Mouse (Mus musculus) neutrophil, adult 65 days (primary cell): ENCODE data around the gene Drd4. TPM values are rescaled to one million over a fixed set of nuclear protein-coding genes. Genes with fewer than 3 reads are reported as not detected.

Source experiments
- total RNA-seq: library from RNA; stranded (reverse); gene quantifications from 2 replicates; pipeline ENCODE4 v1.2.4, GENCODE M21; 2023

Gene Drd4
- total RNA-seq: not detected in 2 replicates

DNA sequence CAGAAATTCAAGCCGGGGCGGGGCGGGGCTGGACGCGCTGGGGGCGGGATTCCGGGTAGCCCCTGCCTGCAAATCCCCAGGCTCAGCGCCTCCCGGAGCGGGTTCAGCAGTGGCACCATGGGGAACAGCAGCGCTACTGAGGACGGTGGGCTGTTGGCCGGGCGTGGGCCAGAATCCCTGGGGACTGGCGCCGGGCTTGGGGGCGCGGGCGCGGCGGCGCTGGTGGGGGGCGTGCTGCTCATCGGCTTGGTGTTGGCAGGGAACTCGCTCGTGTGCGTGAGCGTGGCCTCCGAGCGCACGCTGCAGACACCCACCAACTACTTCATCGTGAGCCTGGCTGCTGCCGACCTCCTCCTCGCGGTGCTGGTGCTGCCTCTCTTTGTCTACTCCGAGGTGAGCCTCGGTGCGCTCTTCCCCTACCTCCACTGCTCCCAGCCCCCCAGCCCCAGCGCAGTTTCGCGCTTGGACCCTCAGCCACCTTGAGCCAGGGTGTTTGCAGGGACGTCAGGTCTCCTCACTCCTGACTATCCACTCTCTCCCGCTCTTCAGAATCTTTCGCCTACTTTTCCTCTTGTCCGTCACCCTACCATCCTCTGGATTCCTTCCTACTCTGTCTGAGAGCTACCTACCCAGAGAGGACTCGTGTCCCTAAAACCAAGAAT is at the start of gene Drd4:
Gene Drd4, plus strand, starts transcription at position 86 of the 662 bp plus-strand sequence.

DNA sequence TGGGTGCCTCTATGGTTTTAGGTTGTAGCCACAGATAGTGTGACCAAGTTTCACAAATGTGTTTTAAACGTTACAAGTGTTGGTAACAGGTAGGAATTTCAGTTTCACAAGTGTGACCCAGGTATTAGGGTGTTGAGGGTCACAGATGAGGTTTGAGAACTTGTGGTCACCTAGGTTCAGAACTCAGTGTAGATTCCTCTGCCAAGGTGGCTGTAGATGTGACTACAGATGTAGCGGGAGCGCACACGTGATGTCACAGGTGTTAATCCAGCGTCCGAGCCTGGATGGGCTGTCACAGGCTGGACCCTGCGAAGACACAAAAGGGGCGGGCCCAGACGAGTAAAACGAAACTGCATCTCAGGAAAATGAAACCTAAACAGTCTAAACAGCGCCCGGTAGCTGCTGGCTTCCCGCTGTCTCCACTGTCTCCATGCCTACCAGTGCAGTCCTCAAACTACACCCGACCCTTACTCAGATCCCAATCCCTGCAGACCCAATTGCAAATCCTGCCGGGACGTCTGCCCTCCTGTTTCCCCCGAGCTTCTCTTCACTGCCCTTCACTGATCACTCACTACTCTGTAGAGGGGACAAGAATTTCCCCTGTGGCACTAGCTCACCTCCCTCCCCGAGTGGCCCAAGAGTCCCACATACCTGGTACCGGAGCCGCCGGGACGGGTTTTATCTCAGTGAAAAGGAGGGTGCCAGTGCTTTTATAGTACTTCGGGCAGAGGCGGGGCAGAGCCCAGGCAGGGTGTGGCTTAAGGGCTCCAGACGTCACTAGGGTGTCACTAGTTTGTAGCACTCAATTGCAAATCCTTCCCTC is 25.9 kb upstream of the Drd4 start, which contains the start of gene Irf7:
Gene Irf7, minus strand, starts transcription at position 743 of the 823 bp plus-strand sequence.

DNA sequence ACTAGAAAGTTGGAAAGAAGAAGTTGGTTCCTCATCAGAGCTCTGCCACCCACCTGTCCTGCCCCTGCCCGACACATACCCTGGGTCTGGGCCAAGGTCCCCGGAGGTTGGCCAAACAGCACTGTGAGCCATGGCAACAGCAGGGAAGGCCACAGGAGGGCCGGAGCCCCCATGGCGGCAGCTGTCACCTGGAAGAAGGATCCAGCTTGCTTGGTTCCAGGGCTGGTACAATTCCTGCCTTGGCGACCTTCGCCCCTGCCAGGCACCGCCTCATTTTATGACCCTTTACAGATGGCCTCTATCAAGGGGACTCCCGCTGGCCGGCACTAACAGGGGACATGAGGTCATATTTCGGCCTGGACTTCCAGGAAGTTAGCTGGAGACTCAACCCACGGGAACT is 15.3 kb upstream of the Drd4 start, which contains the start of gene Cdhr5:
Gene Cdhr5, minus strand, starts transcription at position 241 of the 400 bp plus-strand sequence.

DNA sequence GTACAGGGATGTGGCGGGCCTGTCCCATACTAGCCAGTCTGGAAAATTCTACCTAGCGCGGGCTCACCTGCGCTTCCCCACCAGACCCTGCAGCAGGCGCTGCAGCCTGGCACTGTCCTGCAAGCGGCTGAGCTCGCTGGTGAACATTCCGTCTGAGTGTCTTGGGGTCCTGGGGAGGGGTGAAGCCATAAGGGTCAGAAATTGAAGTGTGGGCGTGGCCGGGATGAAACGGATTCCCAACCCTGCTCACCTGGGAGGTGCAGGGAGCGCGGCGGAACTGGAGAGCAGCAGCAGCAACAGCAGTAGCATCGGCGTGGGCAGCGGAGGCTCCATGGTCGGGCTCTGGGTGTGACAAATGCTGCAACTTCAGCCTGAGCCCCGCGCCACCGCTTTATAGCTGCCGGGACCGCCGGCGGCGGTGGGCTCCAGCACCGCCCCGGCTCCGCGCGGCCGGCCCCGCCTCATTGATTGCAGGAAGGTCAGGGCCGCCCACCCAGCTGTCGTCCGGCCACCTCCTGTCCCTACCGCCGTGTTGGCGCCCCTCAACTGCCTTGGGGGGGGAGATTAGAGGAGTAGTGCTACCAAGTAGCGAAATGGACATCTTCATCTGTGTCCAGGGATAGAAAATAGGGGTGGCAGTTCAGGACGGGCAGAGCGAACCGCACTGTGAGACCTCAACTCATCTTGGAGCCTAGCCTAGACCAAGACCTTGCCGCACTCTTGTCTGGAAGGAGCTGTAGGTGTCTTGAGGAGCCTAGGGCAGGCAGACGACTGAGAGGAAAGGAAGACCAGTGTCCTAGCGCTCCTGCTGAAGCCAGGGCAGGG is 12.8 kb upstream of the Drd4 start, which contains the start of gene Sct:
Gene Sct, minus strand, starts transcription at position 368 of the 825 bp plus-strand sequence.

DNA sequence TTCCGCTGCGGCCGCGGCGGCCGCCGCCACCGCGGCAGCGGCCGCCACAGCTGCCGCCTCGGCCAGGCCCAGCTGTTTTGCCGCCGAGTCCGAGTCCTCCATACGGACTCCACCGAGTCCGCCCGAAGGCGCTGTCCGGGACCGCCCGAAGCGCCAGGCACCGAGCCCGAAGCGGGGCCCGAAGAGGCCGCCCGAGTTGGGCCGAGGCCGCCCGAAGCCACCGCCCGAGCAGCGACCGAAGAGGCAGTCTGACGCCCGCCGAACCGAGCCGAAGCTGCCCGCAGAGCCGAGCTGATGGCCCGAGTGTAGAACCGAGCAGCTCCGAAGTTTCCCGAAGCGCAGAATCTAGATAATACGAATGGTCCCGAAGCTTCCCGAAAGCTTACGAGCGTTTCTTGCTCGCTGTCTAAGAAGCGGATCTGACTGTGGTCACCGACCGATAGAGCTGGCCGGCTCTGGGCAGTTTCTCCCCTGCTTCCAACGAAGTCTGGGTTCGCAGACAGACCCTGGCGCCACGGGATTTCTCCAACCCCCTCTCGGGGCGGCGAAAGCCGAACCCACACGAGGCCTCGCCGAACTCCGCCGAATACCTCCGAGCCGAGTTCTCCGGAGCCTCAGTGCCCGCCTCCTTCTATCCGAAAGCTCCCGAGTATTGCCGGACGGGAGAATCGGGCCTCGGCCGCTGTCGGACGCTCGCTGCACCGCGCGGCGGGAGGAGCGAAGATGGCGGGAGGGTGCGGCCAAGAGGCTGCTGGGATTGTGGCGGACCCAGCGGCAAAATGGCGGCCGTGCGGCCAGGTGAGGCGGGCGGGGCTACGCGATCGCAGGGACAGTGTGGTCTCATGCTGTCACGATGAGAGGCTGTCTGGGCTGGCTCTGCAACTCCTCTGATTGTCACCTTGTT is 35.9 kb downstream of the Drd4 start, which contains the start of the genes Deaf1 and Tmem80:
Gene Deaf1, minus strand, starts transcription at position 222 of the 904 bp plus-strand sequence.
Gene Tmem80, plus strand, starts transcription at position 271 of the 904 bp plus-strand sequence.

DNA sequence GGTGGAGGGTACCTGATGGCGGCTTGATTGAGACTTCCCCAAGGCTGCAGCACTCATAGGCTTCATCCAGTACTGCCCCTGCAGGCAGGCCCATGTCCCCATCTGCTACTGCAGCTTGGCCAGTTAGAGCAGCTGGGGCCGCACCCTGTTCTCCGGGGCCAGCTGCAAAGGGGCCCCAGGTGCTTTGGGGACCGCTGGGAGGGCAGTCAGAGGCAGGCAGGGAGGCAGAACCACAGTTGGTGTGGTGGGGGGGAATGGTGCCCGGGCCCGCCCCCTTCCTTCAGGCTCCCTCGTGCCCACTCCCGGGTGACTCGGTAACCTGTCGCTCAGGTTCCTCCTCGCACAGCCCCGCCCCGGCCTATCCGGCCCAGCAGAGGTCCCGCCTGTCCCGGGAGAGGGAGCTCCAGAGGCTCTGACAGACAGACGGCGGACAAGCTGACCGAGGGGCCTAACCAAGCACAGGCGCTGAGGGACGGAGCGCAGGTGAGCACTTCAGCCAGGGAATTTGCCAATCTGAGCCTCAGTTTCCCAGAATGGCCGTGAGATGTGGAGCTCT is 46.8 kb downstream of the Drd4 start, which contains the start of gene Eps8l2:
Gene Eps8l2, plus strand, starts transcription at position 305 of the 556 bp plus-strand sequence.

Other genes with a start within 250 kb of the Drd4 start
- gene B4galnt4, start 230.9 kb upstream of the Drd4 start, total RNA-seq: 0.34 and 0.82 TPM in 2 replicates
- gene Pkp3, start 213.8 kb upstream of the Drd4 start, total RNA-seq: 2.4 and 2.6 TPM in 2 replicates
- 4.4 and 5.0 TPM in 2 replicates for gene Sigirr, start 191.4 kb upstream of the Drd4 start, total RNA-seq
- gene Ano9, start 174.2 kb upstream of the Drd4 start, total RNA-seq: not detected in 2 replicates
- gene Ptdss2, start 169.6 kb upstream of the Drd4 start, total RNA-seq: 5.3 and 7.8 TPM in 2 replicates
- 105 and 134 TPM in 2 replicates for gene Rnh1, start 119.1 kb upstream of the Drd4 start, total RNA-seq
- gene Hras, start 98.0 kb upstream of the Drd4 start, total RNA-seq: 23.9 and 28.1 TPM in 2 replicates
- gene Lrrc56, start 97.8 kb upstream of the Drd4 start, total RNA-seq: 4.2 and 4.5 TPM in 2 replicates
- 0.18 TPM in 1 of 2 replicates, not detected in the other for gene Lmntd2, start 77.9 kb upstream of the Drd4 start, total RNA-seq
- gene Rassf7, start 76.1 kb upstream of the Drd4 start, total RNA-seq: 2.7 and 5.1 TPM in 2 replicates
- gene Phrf1, start 63.2 kb upstream of the Drd4 start, total RNA-seq: 89.4 and 114 TPM in 2 replicates
- 21.6 and 37.9 TPM in 2 replicates for gene Irf7, start 25.5 kb upstream of the Drd4 start, total RNA-seq
- gene Cdhr5, start 15.2 kb upstream of the Drd4 start, total RNA-seq: not detected in 2 replicates
- not detected in 2 replicates for gene Sct, start 12.9 kb upstream of the Drd4 start, total RNA-seq
- gene Deaf1, start 35.7 kb downstream of the Drd4 start, total RNA-seq: 24.8 and 29.7 TPM in 2 replicates
- 7.0 and 7.4 TPM in 2 replicates for gene Tmem80, start 35.7 kb downstream of the Drd4 start, total RNA-seq
- gene Eps8l2, start 46.9 kb downstream of the Drd4 start, total RNA-seq: 0.47 and 0.66 TPM in 2 replicates
- gene Taldo1, start 100.2 kb downstream of the Drd4 start, total RNA-seq: 730 and 774 TPM in 2 replicates
- gene Gatd1, start 122.1 kb downstream of the Drd4 start, total RNA-seq: 15.3 and 17.2 TPM in 2 replicates
- gene Cend1, start 137.5 kb downstream of the Drd4 start, total RNA-seq: not detected in 2 replicates
- gene Slc25a22, start 145.9 kb downstream of the Drd4 start, total RNA-seq: 10.3 and 12.4 TPM in 2 replicates
- 7.9 and 11.7 TPM in 2 replicates for gene Pidd1, start 152.0 kb downstream of the Drd4 start, total RNA-seq
- 574 and 716 TPM in 2 replicates for gene Rplp2, start 155.4 kb downstream of the Drd4 start, total RNA-seq
- gene Pnpla2, start 163.2 kb downstream of the Drd4 start, total RNA-seq: 113 and 121 TPM in 2 replicates
- 5.1 and 7.2 TPM in 2 replicates for gene Cracr2b, start 169.1 kb downstream of the Drd4 start, total RNA-seq
- gene Cd151, start 175.4 kb downstream of the Drd4 start, total RNA-seq: 9.1 and 14.0 TPM in 2 replicates
- 8.3 and 8.5 TPM in 2 replicates for gene Polr2l, start 183.1 kb downstream of the Drd4 start, total RNA-seq
- gene Tspan4, start 183.2 kb downstream of the Drd4 start, total RNA-seq: 1.5 and 3.1 TPM in 2 replicates
- 16.3 and 17.7 TPM in 2 replicates for gene Chid1, start 247.9 kb downstream of the Drd4 start, total RNA-seq